Mouse (Mus musculus): ENCODE data around the gene Rae1. TPM values are rescaled to one million over a fixed set of nuclear protein-coding genes. Genes with fewer than 3 reads are reported as not detected.

The Rae1 gene
- polyA plus RNA-seq, 1 experiment from 2014 or later = 156 TPM

GRCm38 (mm10) chr2:173021633-173022055 lies 21.7 kb downstream of the Rae1 start:
- WGBS = under 1% methylated on average over 52 of the region's 54 CpGs
- peak; percentile 96 for DNase-seq (ENCODE audit: low spot score)
- Histone ChIP-seq H3K9me3 (replicated peaks; ENCODE audit: control insufficient read depth, low read length) (no peaks in the 10 kb centered on the region), H3K9ac (ENCODE audit: low read length) (peak overlapping the region; percentile 84), H3K27me3 (replicated peaks; ENCODE audit: control insufficient read depth, insufficient read depth, low read length) (0 out of 2 replicates have a peak, but pooled peaks cover 3% of the 10 kb centered on the region), H3K36me3 (ENCODE audit: control insufficient read depth, insufficient read depth, low read length) (peaks cover 13% of the 10 kb centered on the region; the same call in 1 of the 2 replicates), H3K4me3 (ENCODE audit: low read depth, low read length) (peak overlapping the region; percentile 82), H3K4me1 (ENCODE audit: control insufficient read depth, insufficient read depth, low read length) (peaks cover 35% of the 10 kb centered on the region), H3K4me2 (ENCODE audit: low read length) (peak overlapping the region; percentile 93), H3K27ac (ENCODE audit: low read depth, low read length) (peak overlapping the region; percentile 72)
- peak; percentile 87 for ATAC-seq

- H3K27ac ChIP-seq (ENCODE audit: low read depth, low read length) = peak overlapping the region; percentile 72
- H3K9me3 ChIP-seq (replicated peaks; ENCODE audit: control insufficient read depth, low read length) = no peaks in the 10 kb centered on the region
- peaks cover 35% of the 10 kb centered on the region for H3K4me1 ChIP-seq (ENCODE audit: control insufficient read depth, insufficient read depth, low read length)
- ATAC-seq = peak; percentile 54
- peak; percentile 69 for DNase-seq (ENCODE audit: low spot score)
- 0 out of 2 replicates have a peak, but pooled peaks cover 3% of the 10 kb centered on the region for H3K27me3 ChIP-seq (replicated peaks; ENCODE audit: control insufficient read depth, insufficient read depth, low read length)
- peak overlapping the region; percentile 82 for H3K4me3 ChIP-seq (ENCODE audit: low read depth, low read length)
- WGBS = under 1% methylated on average over 44 of the region's 51 CpGs
- H3K36me3 ChIP-seq (ENCODE audit: control insufficient read depth, insufficient read depth, low read length) = peaks cover 15% of the 10 kb centered on the region; the same call in 1 of the 2 replicates
- H3K9ac ChIP-seq (ENCODE audit: low read length) = peak overlapping the region; percentile 84
- peak overlapping the region; percentile 93 for H3K4me2 ChIP-seq (ENCODE audit: low read length)
These were observed 22.3 kb downstream of the Rae1 start for GRCm38 (mm10) chr2:173022056-173022681.

- Histone ChIP-seq H3K36me3 (ENCODE audit: control insufficient read depth, insufficient read depth, low read length) (peaks cover 21% of the 10 kb centered on the region; the same call in 1 of the 2 replicates), H3K4me1 (ENCODE audit: control insufficient read depth, insufficient read depth, low read length) (peaks cover 35% of the 10 kb centered on the region), H3K9me3 (replicated peaks; ENCODE audit: control insufficient read depth, low read length) (no peaks in the 10 kb centered on the region), H3K9ac (ENCODE audit: low read length) (peak overlapping the region; percentile 84), H3K4me2 (ENCODE audit: low read length) (peak overlapping the region; percentile 93), H3K4me3 (ENCODE audit: low read depth, low read length) (peak overlapping the region; percentile 82), H3K27me3 (replicated peaks; ENCODE audit: control insufficient read depth, insufficient read depth, low read length) (0 out of 2 replicates have a peak, but pooled peaks cover 3% of the 10 kb centered on the region), H3K27ac (ENCODE audit: low read depth, low read length) (no peak overlapping the region)
- no peak for DNase-seq (ENCODE audit: low spot score)
- WGBS = 15% methylated on average over 10 of the region's 10 CpGs
- no peak for ATAC-seq
These were observed 22.9 kb downstream of the Rae1 start for GRCm38 (mm10) chr2:173022813-173023212.

GRCm38 (mm10) chr2:173023371-173023851 lies 23.5 kb downstream of the Rae1 start:
- H3K9ac ChIP-seq (ENCODE audit: low read length) = peak overlapping the region; percentile 84
- peak overlapping the region; percentile 82 for H3K4me3 ChIP-seq (ENCODE audit: low read depth, low read length)
- H3K36me3 ChIP-seq (ENCODE audit: control insufficient read depth, insufficient read depth, low read length) = peaks cover 27% of the 10 kb centered on the region; the same call in 1 of the 2 replicates
- H3K4me1 ChIP-seq (ENCODE audit: control insufficient read depth, insufficient read depth, low read length) = peaks cover 35% of the 10 kb centered on the region
- 0 out of 2 replicates have a peak, but pooled peaks cover 3% of the 10 kb centered on the region for H3K27me3 ChIP-seq (replicated peaks; ENCODE audit: control insufficient read depth, insufficient read depth, low read length)
- DNase-seq (ENCODE audit: low spot score) = no peak
- 89% methylated on average over 7 of the region's 7 CpGs for WGBS
- H3K27ac ChIP-seq (ENCODE audit: low read depth, low read length) = no peak overlapping the region
- H3K9me3 ChIP-seq (replicated peaks; ENCODE audit: control insufficient read depth, low read length) = no peaks in the 10 kb centered on the region
- no peak for ATAC-seq
- peak overlapping the region; percentile 93 for H3K4me2 ChIP-seq (ENCODE audit: low read length)

GRCm38 (mm10) chr2:173023966-173024365 lies 24.0 kb downstream of the Rae1 start:
- Histone ChIP-seq H3K4me2 (ENCODE audit: low read length) (peak overlapping the region; percentile 93), H3K36me3 (ENCODE audit: control insufficient read depth, insufficient read depth, low read length) (peaks cover 32% of the 10 kb centered on the region; the same call in 1 of the 2 replicates), H3K4me3 (ENCODE audit: low read depth, low read length) (no peak overlapping the region), H3K9ac (ENCODE audit: low read length) (no peak overlapping the region), H3K27me3 (replicated peaks; ENCODE audit: control insufficient read depth, insufficient read depth, low read length) (0 out of 2 replicates have a peak, but pooled peaks cover 3% of the 10 kb centered on the region), H3K4me1 (ENCODE audit: control insufficient read depth, insufficient read depth, low read length) (peaks cover 35% of the 10 kb centered on the region), H3K27ac (ENCODE audit: low read depth, low read length) (no peak overlapping the region), H3K9me3 (replicated peaks; ENCODE audit: control insufficient read depth, low read length) (no peaks in the 10 kb centered on the region)
- 77% methylated on average over 4 of the region's 4 CpGs for WGBS
- ATAC-seq (no peak), DNase-seq (ENCODE audit: low spot score) (no peak)

- DNase-seq (ENCODE audit: low spot score) (no peak), ATAC-seq (no peak)
- H3K27me3 ChIP-seq (replicated peaks; ENCODE audit: control insufficient read depth, insufficient read depth, low read length) = 0 out of 2 replicates have a peak, but pooled peaks cover 1% of the 10 kb centered on the region
- peaks cover 37% of the 10 kb centered on the region for H3K36me3 ChIP-seq (ENCODE audit: control insufficient read depth, insufficient read depth, low read length)
- peak overlapping the region; percentile 93; the same call in 1 of the 2 replicates for H3K4me2 ChIP-seq (ENCODE audit: low read length)
- no peak overlapping the region for H3K4me3 ChIP-seq (ENCODE audit: low read depth, low read length)
- H3K9me3 ChIP-seq (replicated peaks; ENCODE audit: control insufficient read depth, low read length) = no peaks in the 10 kb centered on the region
- 73% methylated on average over 8 of the region's 8 CpGs for WGBS
- no peak overlapping the region for H3K9ac ChIP-seq (ENCODE audit: low read length)
- H3K27ac ChIP-seq (ENCODE audit: low read depth, low read length) = no peak overlapping the region
- H3K4me1 ChIP-seq (ENCODE audit: control insufficient read depth, insufficient read depth, low read length) = peaks cover 35% of the 10 kb centered on the region
These were observed 24.5 kb downstream of the Rae1 start for GRCm38 (mm10) chr2:173024392-173024791.

- Histone ChIP-seq H3K4me1 (ENCODE audit: control insufficient read depth, insufficient read depth, low read length) (peaks cover 31% of the 10 kb centered on the region), H3K9ac (ENCODE audit: low read length) (no peak overlapping the region), H3K27ac (ENCODE audit: low read depth, low read length) (no peak overlapping the region; the same call in 1 of the 2 replicates), H3K9me3 (replicated peaks; ENCODE audit: control insufficient read depth, low read length) (no peaks in the 10 kb centered on the region), H3K4me3 (ENCODE audit: low read depth, low read length) (no peak overlapping the region), H3K4me2 (ENCODE audit: low read length) (no peak overlapping the region), H3K27me3 (replicated peaks; ENCODE audit: control insufficient read depth, insufficient read depth, low read length) (no peaks in the 10 kb centered on the region), H3K36me3 (ENCODE audit: control insufficient read depth, insufficient read depth, low read length) (peaks cover 42% of the 10 kb centered on the region)
- 27% methylated on average over 4 of the region's 4 CpGs for WGBS
- DNase-seq (ENCODE audit: low spot score) = peak; percentile 54
- no peak for ATAC-seq
These were observed 25.0 kb downstream of the Rae1 start for GRCm38 (mm10) chr2:173024938-173025337.

- WGBS = 82% methylated on average over 5 of the region's 5 CpGs
- Histone ChIP-seq H3K4me3 (ENCODE audit: low read depth, low read length) (no peak overlapping the region), H3K9me3 (replicated peaks; ENCODE audit: control insufficient read depth, low read length) (no peaks in the 10 kb centered on the region), H3K27me3 (replicated peaks; ENCODE audit: control insufficient read depth, insufficient read depth, low read length) (no peaks in the 10 kb centered on the region), H3K9ac (ENCODE audit: low read length) (no peak overlapping the region), H3K27ac (ENCODE audit: low read depth, low read length) (no peak overlapping the region), H3K36me3 (ENCODE audit: control insufficient read depth, insufficient read depth, low read length) (peaks cover 55% of the 10 kb centered on the region), H3K4me1 (ENCODE audit: control insufficient read depth, insufficient read depth, low read length) (peaks cover 30% of the 10 kb centered on the region), H3K4me2 (ENCODE audit: low read length) (no peak overlapping the region)
- ATAC-seq (no peak), DNase-seq (ENCODE audit: low spot score) (no peak)
These were observed 26.4 kb downstream of the Rae1 start for GRCm38 (mm10) chr2:173026286-173026685.

GRCm38 (mm10) chr2:173026688-173027131 lies 26.8 kb downstream of the Rae1 start:
- Histone ChIP-seq H3K9ac (ENCODE audit: low read length) (no peak overlapping the region), H3K27me3 (replicated peaks; ENCODE audit: control insufficient read depth, insufficient read depth, low read length) (no peaks in the 10 kb centered on the region), H3K4me2 (ENCODE audit: low read length) (no peak overlapping the region), H3K27ac (ENCODE audit: low read depth, low read length) (no peak overlapping the region), H3K36me3 (ENCODE audit: control insufficient read depth, insufficient read depth, low read length) (peaks cover 59% of the 10 kb centered on the region), H3K9me3 (replicated peaks; ENCODE audit: control insufficient read depth, low read length) (no peaks in the 10 kb centered on the region), H3K4me3 (ENCODE audit: low read depth, low read length) (no peak overlapping the region), H3K4me1 (ENCODE audit: control insufficient read depth, insufficient read depth, low read length) (peaks cover 28% of the 10 kb centered on the region)
- ATAC-seq = no peak
- DNase-seq (ENCODE audit: low spot score) = no peak
- WGBS = 83% methylated on average over 3 of the region's 3 CpGs

Measured in forebrain, embryonic 14.5 days (tissue).